Mouse (Mus musculus) heart, postnatal 0 days (tissue): ENCODE results near the gene Dnah8. TPM values are rescaled to one million over a fixed set of nuclear protein-coding genes. Genes with fewer than 3 reads are reported as not detected.

ENCODE experiments used
- ATAC-seq: fragments of 200-750 bp; cut with Nextera tagmentation; 2 replicates; pipeline ENCODE4 v1.8.0; 2017; ENCODE audit warnings: low read depth, moderate number of reproducible peaks, moderate library complexity; ENCODE audit not compliant: insufficient read depth
- DNase-seq: peaks from one replicate; pipeline ENCODE4 v3.0.0-alpha.2; 2016; ENCODE audit warnings: low spot score
- H3K27ac ChIP-seq: fragments of 300-500 bp; sonication (generic); 2 replicates; pipeline ENCODE4 v1.5.1; 2014; ENCODE audit warnings: low read depth, mild to moderate bottlenecking
- H3K27me3 ChIP-seq: fragments of 300-500 bp; sonication (generic); 2 replicates; pipeline ENCODE4 v1.6.1; 2014; ENCODE audit warnings: low read length, mixed read lengths; ENCODE audit not compliant: control insufficient read depth, insufficient read depth
- H3K36me3 ChIP-seq: fragments of 300-500 bp; sonication (generic); replicated peaks from 2 replicates; pipeline ENCODE4 v1.6.1; 2014; ENCODE audit warnings: low read length, mixed read lengths; ENCODE audit not compliant: control insufficient read depth, insufficient read depth
- H3K4me1 ChIP-seq: fragments of 300-500 bp; sonication (generic); 2 replicates; pipeline ENCODE4 v1.6.1; 2014; ENCODE audit warnings: antibody characterized with exemption; ENCODE audit not compliant: control insufficient read depth, insufficient read depth
- H3K4me2 ChIP-seq: fragments of 300-500 bp; sonication (generic); 2 replicates; pipeline ENCODE4 v1.6.1; 2014; ENCODE audit warnings: low read depth, mild to moderate bottlenecking, low read length, moderate library complexity
- H3K4me3 ChIP-seq: fragments of 300-500 bp; sonication (generic); 2 replicates; pipeline ENCODE4 v1.5.1; 2014; ENCODE audit warnings: low read depth, low read length
- H3K9ac ChIP-seq: fragments of 300-500 bp; sonication (generic); replicated peaks from 2 replicates; pipeline ENCODE4 v1.6.1; 2014; ENCODE audit warnings: low read depth, low read length, mixed read lengths
- H3K9me3 ChIP-seq: fragments of 300-500 bp; sonication (generic); replicated peaks from 2 replicates; pipeline ENCODE4 v1.6.1; 2016; ENCODE audit warnings: low read length; ENCODE audit not compliant: control insufficient read depth
- CTCF ChIP-seq: IDR thresholded peaks from 2 replicates; pipeline ENCODE4 v1.5.1; 2016; ENCODE audit warnings: antibody characterized with exemption, control low read depth, low read depth
- EP300 ChIP-seq: IDR thresholded peaks from 2 replicates; pipeline ENCODE4 v1.6.1; 2016; ENCODE audit warnings: antibody characterized with exemption, low read depth
- WGBS: fragments of 180-500 bp; shearing (Covaris S2); extraction: QIAGEN DNeasy Blood & Tissue Kit; methylation state at CpG from one replicate; pipeline ENCODE4 v1.1.7; 2014; 5-methylcytosine and 5-hydroxymethylcytosine counted together
- polyA plus RNA-seq: library from polyadenylated mRNA; unstranded; fragments of >200 nt; fragmentation: Nextera tagmentation; extraction: Ambion mirVana; gene quantifications from 2 replicates; pipeline ENCODE4 v1.2.1, GENCODE M21; 2015
- total RNA-seq: library from RNA; depleted of rRNA; stranded (reverse); fragments of >200 nt; gene quantifications from 2 replicates; pipeline ENCODE4 v1.2.3, GENCODE M21; 2014; ENCODE audit warnings: low replicate concordance

Dnah8 gene
- total and polyA plus RNA-seq, 2 experiments from 2014 or later = 0.59 to 1.5 TPM

DNA sequence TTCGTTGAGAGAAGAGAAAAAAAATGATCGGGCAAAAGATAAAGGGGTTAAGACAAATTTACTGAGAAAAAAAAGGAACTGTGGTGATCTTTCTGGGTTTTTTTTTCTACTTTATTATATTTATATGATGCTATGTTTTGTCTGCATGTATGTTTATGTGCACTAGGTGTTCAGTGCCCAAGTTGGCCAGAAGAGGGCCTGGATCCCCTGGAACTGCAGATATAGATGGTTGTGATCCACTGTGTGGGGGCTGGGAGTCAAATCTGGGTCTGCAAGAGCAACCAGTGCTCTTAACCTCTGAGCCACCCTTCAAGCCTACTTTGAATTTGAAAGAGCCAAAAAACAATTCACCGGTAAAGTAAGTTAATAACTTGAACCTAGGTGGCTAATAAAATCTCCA, 256.2 kb downstream of the Dnah8 start:
- H3K4me1 ChIP-seq = no peaks in the 10 kb centered on the region; the same call in 1 of the 2 replicates
- H3K27me3 ChIP-seq = no peaks in the 10 kb centered on the region
- no peaks in the 10 kb centered on the region for H3K36me3 ChIP-seq
- ATAC-seq = no peak
- H3K9me3 ChIP-seq = no peaks in the 10 kb centered on the region
- TF ChIP-seq EP300 (no peak), CTCF (no peak)
- H3K9ac ChIP-seq = no peak overlapping the region
- WGBS = 86% methylated on average over 3 of the region's 3 CpGs
- DNase-seq = no peak
- H3K27ac ChIP-seq = no peak overlapping the region
- H3K4me2 ChIP-seq = no peak overlapping the region
- no peak overlapping the region for H3K4me3 ChIP-seq

GRCm38 (mm10) chr17:30881001-30881400, 256.8 kb downstream of the Dnah8 start:
- Histone ChIP-seq H3K9ac (no peak overlapping the region), H3K4me1 (no peaks in the 10 kb centered on the region; the same call in 1 of the 2 replicates), H3K9me3 (no peaks in the 10 kb centered on the region), H3K36me3 (no peaks in the 10 kb centered on the region), H3K4me3 (no peak overlapping the region), H3K27me3 (no peaks in the 10 kb centered on the region), H3K27ac (no peak overlapping the region), H3K4me2 (no peak overlapping the region)
- ATAC-seq (no peak), DNase-seq (no peak)
- TF ChIP-seq EP300 (no peak), CTCF (no peak)
- 57% methylated on average over 2 of the region's 2 CpGs for WGBS

DNA sequence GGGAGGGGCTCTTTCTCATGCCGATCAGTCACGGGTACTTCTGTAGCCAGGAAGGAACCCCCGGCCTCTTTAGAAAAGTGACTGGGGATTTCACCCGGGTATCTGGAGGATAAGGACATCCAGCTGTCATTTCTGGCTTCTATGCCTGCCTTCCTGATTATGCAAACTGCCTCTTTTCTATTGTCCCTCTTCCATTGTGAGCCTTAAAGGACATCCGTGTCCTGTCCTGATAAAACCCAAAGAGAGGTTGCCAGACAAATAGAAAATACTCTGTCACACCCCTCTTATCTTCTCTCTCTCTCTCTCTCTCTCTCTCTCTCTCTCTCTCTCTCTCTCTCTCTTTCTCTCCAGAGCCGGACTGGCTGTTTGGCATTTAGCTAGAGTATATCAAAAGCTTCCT, 258.1 kb downstream of the Dnah8 start:
- Histone ChIP-seq H3K27me3 (no peaks in the 10 kb centered on the region), H3K9me3 (no peaks in the 10 kb centered on the region), H3K9ac (no peak overlapping the region), H3K4me1 (no peaks in the 10 kb centered on the region; the same call in 1 of the 2 replicates), H3K4me2 (no peak overlapping the region), H3K36me3 (no peaks in the 10 kb centered on the region), H3K4me3 (no peak overlapping the region), H3K27ac (no peak overlapping the region)
- WGBS = 2% methylated on average over 6 of the region's 6 CpGs
- TF ChIP-seq CTCF = no peak
- TF ChIP-seq EP300 = no peak
- peak; percentile 44 for ATAC-seq
- DNase-seq = peak; percentile 60

DNA sequence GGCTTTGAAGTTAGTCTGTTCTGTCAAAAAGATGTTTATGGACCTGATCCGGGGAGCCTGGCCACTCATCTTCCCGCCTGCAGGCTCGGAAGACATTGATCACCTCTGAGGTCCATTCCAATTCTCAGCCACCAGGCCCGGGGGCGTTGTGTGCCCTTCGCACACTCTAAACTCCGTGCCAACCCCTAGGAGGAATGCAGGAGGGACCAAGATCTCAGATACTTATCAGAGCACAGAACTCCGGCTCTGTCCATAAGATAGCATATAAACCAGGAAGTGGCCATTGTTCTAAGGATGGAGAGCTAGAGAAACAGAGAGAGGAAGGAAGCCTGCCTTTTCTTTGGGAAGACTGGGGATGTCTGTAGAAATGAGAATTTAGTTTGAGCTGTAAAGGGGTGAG, 259.4 kb downstream of the Dnah8 start:
- no peak for DNase-seq
- H3K9me3 ChIP-seq = no peaks in the 10 kb centered on the region
- no peak overlapping the region for H3K9ac ChIP-seq
- no peaks in the 10 kb centered on the region for H3K27me3 ChIP-seq
- H3K4me1 ChIP-seq = no peaks in the 10 kb centered on the region; the same call in 1 of the 2 replicates
- ATAC-seq = no peak
- TF ChIP-seq EP300 (no peak), CTCF (no peak)
- no peak overlapping the region for H3K4me3 ChIP-seq
- WGBS = 66% methylated on average over 8 of the region's 8 CpGs
- no peak overlapping the region for H3K27ac ChIP-seq
- H3K4me2 ChIP-seq = no peak overlapping the region
- no peaks in the 10 kb centered on the region for H3K36me3 ChIP-seq

DNA sequence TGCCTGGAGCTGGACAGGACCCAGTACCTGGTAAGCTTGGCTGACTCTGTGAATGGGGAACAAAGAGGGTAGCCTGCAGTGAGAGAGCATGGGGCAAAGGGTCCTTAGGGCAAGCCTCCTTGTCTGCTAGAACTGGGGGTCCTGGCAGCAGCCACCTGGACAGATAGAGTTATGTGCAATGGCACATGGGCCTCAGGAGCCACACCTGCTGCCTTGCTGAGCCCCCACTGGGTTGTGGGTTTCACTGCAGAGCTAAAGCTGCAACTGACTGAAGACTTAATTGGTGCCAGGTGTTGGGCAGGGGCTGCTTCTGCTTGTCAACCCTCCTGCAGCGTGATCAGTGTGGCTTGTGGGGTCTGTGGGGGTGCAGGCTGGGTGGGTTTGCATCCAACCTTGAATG, 267.9 kb downstream of the Dnah8 start:
- ATAC-seq (no peak), DNase-seq (no peak)
- H3K27ac ChIP-seq = no peak overlapping the region
- no peak overlapping the region for H3K4me2 ChIP-seq
- WGBS = 17% methylated on average over 1 of the region's 1 CpGs
- H3K4me3 ChIP-seq = no peak overlapping the region
- TF ChIP-seq EP300 = no peak
- no peak for TF ChIP-seq CTCF
- H3K36me3 ChIP-seq = no peaks in the 10 kb centered on the region
- H3K27me3 ChIP-seq = no peaks in the 10 kb centered on the region
- H3K4me1 ChIP-seq = no peaks in the 10 kb centered on the region
- no peaks in the 10 kb centered on the region for H3K9me3 ChIP-seq
- no peak overlapping the region for H3K9ac ChIP-seq

DNA sequence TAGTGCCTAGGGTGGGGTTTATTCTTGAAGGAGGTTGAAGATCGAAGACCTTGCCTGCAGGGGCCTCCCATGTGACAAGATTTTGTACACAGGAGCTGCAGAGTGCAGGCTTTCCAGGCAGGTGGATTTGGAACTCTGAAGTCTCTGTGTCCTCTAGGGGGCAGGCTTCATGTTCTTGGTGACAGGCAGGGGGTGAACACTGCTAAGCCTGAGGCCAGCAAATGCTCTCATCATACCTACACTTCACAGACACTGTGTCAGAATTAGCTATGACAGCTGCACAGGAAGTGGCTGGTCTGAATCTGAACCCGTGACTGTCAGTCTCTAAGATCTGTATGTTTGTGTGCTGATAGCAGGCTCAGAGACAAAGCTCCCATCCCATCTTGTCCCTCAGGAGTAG, 268.6 kb downstream of the Dnah8 start:
- Histone ChIP-seq H3K27ac (no peak overlapping the region), H3K36me3 (no peaks in the 10 kb centered on the region), H3K4me3 (no peak overlapping the region), H3K4me2 (no peak overlapping the region), H3K4me1 (no peaks in the 10 kb centered on the region), H3K9me3 (no peaks in the 10 kb centered on the region), H3K9ac (no peak overlapping the region), H3K27me3 (no peaks in the 10 kb centered on the region)
- ATAC-seq (no peak), DNase-seq (peak; percentile 35)
- 31% methylated on average over 2 of the region's 2 CpGs for WGBS
- TF ChIP-seq CTCF (peak; percentile 39), EP300 (no peak)
